Mouse (Mus musculus): ENCODE data around the gene Wfdc9. TPM values are rescaled to one million over a fixed set of nuclear protein-coding genes. Genes with fewer than 3 reads are reported as not detected.
A peak's percentile ranks its signal among the peaks of the same experiment; 100 is the strongest.

Wfdc9 gene
- not detected in 2 replicates for polyA plus RNA-seq (2014; fragmentation: Nextera tagmentation; extraction: Ambion mirVana)

GRCm38 (mm10) chr2:164656483-164656882 lies at the start of gene Wfdc9:
Wfdc9 (minus strand) TSS chr2:164656583.
- H3K4me2 ChIP-seq (ENCODE audit: low read depth, low read length): no peak within 1 kb of the TSS
- H3K36me3 ChIP-seq (ENCODE audit: control insufficient read depth, insufficient read depth, low read length): no peaks in the 10 kb centered on the region
- H3K4me1 ChIP-seq (ENCODE audit: control insufficient read depth, insufficient read depth, low read length): no peaks in the 10 kb centered on the region
- H3K9ac ChIP-seq (ENCODE audit: low read depth, low read length): no peak within 1 kb of the TSS
- H3K27me3 ChIP-seq (replicated peaks; ENCODE audit: control insufficient read depth, insufficient read depth, low read length): no peaks in the 10 kb centered on the region
- H3K4me3 ChIP-seq (ENCODE audit: low read depth, low read length): no peak within 1 kb of the TSS
- ATAC-seq (ENCODE audit: low read depth) (no peak), DNase-seq (ENCODE audit: low spot score) (no peak)
- no peaks in the 10 kb centered on the region for H3K9me3 ChIP-seq (ENCODE audit: control insufficient read depth, low read length)
- no peak within 1 kb of the TSS for H3K27ac ChIP-seq (replicated peaks; ENCODE audit: low read depth, low read length)
- WGBS: 88% methylated on average over 9 of the region's 9 CpGs

GRCm38 (mm10) chr2:164705991-164706390 lies 49.6 kb upstream of the Wfdc9 start:
- Histone ChIP-seq H3K27me3 (replicated peaks; ENCODE audit: control insufficient read depth, insufficient read depth, low read length) (no peaks in the 10 kb centered on the region), H3K9me3 (ENCODE audit: control insufficient read depth, low read length) (no peaks in the 10 kb centered on the region), H3K9ac (ENCODE audit: low read depth, low read length) (no peak overlapping the region), H3K36me3 (ENCODE audit: control insufficient read depth, insufficient read depth, low read length) (no peaks in the 10 kb centered on the region), H3K4me3 (ENCODE audit: low read depth, low read length) (no peak overlapping the region), H3K4me2 (ENCODE audit: low read depth, low read length) (no peak overlapping the region), H3K27ac (replicated peaks; ENCODE audit: low read depth, low read length) (no peak overlapping the region), H3K4me1 (ENCODE audit: control insufficient read depth, insufficient read depth, low read length) (no peaks in the 10 kb centered on the region)
- no peak for DNase-seq (ENCODE audit: low spot score)
- 90% methylated on average over 14 of the region's 14 CpGs for WGBS
- no peak for ATAC-seq (ENCODE audit: low read depth)

GRCm38 (mm10) chr2:164705328-164705727 lies 48.9 kb upstream of the Wfdc9 start:
- no peaks in the 10 kb centered on the region for H3K9me3 ChIP-seq (ENCODE audit: control insufficient read depth, low read length)
- no peak overlapping the region for H3K9ac ChIP-seq (ENCODE audit: low read depth, low read length)
- WGBS: 90% methylated on average over 6 of the region's 6 CpGs
- no peak for DNase-seq (ENCODE audit: low spot score)
- H3K36me3 ChIP-seq (ENCODE audit: control insufficient read depth, insufficient read depth, low read length): no peaks in the 10 kb centered on the region
- no peak for ATAC-seq (ENCODE audit: low read depth)
- no peak overlapping the region for H3K4me2 ChIP-seq (ENCODE audit: low read depth, low read length)
- no peak overlapping the region for H3K4me3 ChIP-seq (ENCODE audit: low read depth, low read length)
- no peaks in the 10 kb centered on the region for H3K4me1 ChIP-seq (ENCODE audit: control insufficient read depth, insufficient read depth, low read length)
- no peak overlapping the region for H3K27ac ChIP-seq (replicated peaks; ENCODE audit: low read depth, low read length)
- H3K27me3 ChIP-seq (replicated peaks; ENCODE audit: control insufficient read depth, insufficient read depth, low read length): no peaks in the 10 kb centered on the region

- DNase-seq (ENCODE audit: low spot score) (no peak), ATAC-seq (ENCODE audit: low read depth) (no peak)
- H3K4me3 ChIP-seq (ENCODE audit: low read depth, low read length): no peak overlapping the region
- H3K4me2 ChIP-seq (ENCODE audit: low read depth, low read length): no peak overlapping the region
- H3K9me3 ChIP-seq (ENCODE audit: control insufficient read depth, low read length): no peaks in the 10 kb centered on the region
- no peaks in the 10 kb centered on the region for H3K27me3 ChIP-seq (replicated peaks; ENCODE audit: control insufficient read depth, insufficient read depth, low read length)
- no peak overlapping the region for H3K27ac ChIP-seq (replicated peaks; ENCODE audit: low read depth, low read length)
- no peak overlapping the region for H3K9ac ChIP-seq (ENCODE audit: low read depth, low read length)
- no peaks in the 10 kb centered on the region for H3K36me3 ChIP-seq (ENCODE audit: control insufficient read depth, insufficient read depth, low read length)
- WGBS: 78% methylated on average over 5 of the region's 5 CpGs
- H3K4me1 ChIP-seq (ENCODE audit: control insufficient read depth, insufficient read depth, low read length): no peaks in the 10 kb centered on the region
Measured at GRCm38 (mm10) chr2:164704235-164704634, 47.9 kb upstream of the Wfdc9 start.

- Histone ChIP-seq H3K27ac (replicated peaks; ENCODE audit: low read depth, low read length) (no peak overlapping the region), H3K4me2 (ENCODE audit: low read depth, low read length) (no peak overlapping the region), H3K9ac (ENCODE audit: low read depth, low read length) (no peak overlapping the region), H3K36me3 (ENCODE audit: control insufficient read depth, insufficient read depth, low read length) (no peaks in the 10 kb centered on the region), H3K4me1 (ENCODE audit: control insufficient read depth, insufficient read depth, low read length) (no peaks in the 10 kb centered on the region), H3K27me3 (replicated peaks; ENCODE audit: control insufficient read depth, insufficient read depth, low read length) (no peaks in the 10 kb centered on the region), H3K9me3 (ENCODE audit: control insufficient read depth, low read length) (no peaks in the 10 kb centered on the region), H3K4me3 (ENCODE audit: low read depth, low read length) (no peak overlapping the region)
- no peak for DNase-seq (ENCODE audit: low spot score)
- no peak for ATAC-seq (ENCODE audit: low read depth)
- WGBS: 87% methylated on average over 5 of the region's 5 CpGs
Measured at GRCm38 (mm10) chr2:164701761-164702160, 45.4 kb upstream of the Wfdc9 start.

- Histone ChIP-seq H3K9me3 (ENCODE audit: control insufficient read depth, low read length) (no peaks in the 10 kb centered on the region), H3K27me3 (replicated peaks; ENCODE audit: control insufficient read depth, insufficient read depth, low read length) (no peaks in the 10 kb centered on the region), H3K4me1 (ENCODE audit: control insufficient read depth, insufficient read depth, low read length) (no peaks in the 10 kb centered on the region), H3K36me3 (ENCODE audit: control insufficient read depth, insufficient read depth, low read length) (no peaks in the 10 kb centered on the region), H3K9ac (ENCODE audit: low read depth, low read length) (no peak overlapping the region), H3K27ac (replicated peaks; ENCODE audit: low read depth, low read length) (no peak overlapping the region), H3K4me2 (ENCODE audit: low read depth, low read length) (no peak overlapping the region), H3K4me3 (ENCODE audit: low read depth, low read length) (no peak overlapping the region)
- DNase-seq (ENCODE audit: low spot score) (peak; percentile 48), ATAC-seq (ENCODE audit: low read depth) (peak; percentile 53; the same call in 1 of the 2 replicates)
- 68% methylated on average over 5 of the region's 5 CpGs for WGBS
Measured at GRCm38 (mm10) chr2:164700959-164701358, 44.6 kb upstream of the Wfdc9 start.

DNA sequence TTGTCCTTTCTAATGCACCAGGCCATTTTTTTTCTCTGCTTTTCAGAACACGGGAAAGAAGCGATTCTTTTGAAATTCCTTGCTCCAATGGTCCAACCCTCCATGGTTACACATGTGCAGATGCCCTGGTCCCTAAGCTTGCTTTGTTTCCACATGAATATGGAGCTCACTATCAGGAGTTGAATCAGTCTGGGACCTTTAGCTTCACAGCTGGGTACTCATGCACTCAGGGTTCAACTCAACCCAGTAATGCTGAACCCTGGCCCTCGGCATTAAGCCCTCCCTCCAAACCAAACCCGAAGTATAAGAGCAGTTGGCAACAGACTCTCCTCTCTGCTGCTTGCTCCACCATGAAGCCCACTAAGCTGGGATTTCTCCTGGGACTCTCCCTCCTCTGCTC lies 41.8 kb upstream of the Wfdc9 start, which contains the start of gene Spint4:
TSS of gene Spint4 (plus strand) at position 301 of the 400 bp plus-strand sequence.
- Histone ChIP-seq H3K4me1 (ENCODE audit: control insufficient read depth, insufficient read depth, low read length) (no peaks in the 10 kb centered on the region), H3K9me3 (ENCODE audit: control insufficient read depth, low read length) (no peaks in the 10 kb centered on the region), H3K9ac (ENCODE audit: low read depth, low read length) (no peak within 1 kb of the TSS), H3K4me2 (ENCODE audit: low read depth, low read length) (no peak within 1 kb of the TSS), H3K27me3 (replicated peaks; ENCODE audit: control insufficient read depth, insufficient read depth, low read length) (no peaks in the 10 kb centered on the region), H3K36me3 (ENCODE audit: control insufficient read depth, insufficient read depth, low read length) (no peaks in the 10 kb centered on the region), H3K4me3 (ENCODE audit: low read depth, low read length) (no peak within 1 kb of the TSS), H3K27ac (replicated peaks; ENCODE audit: low read depth, low read length) (no peak within 1 kb of the TSS)
- ATAC-seq (ENCODE audit: low read depth) (no peak), DNase-seq (ENCODE audit: low spot score) (no peak)
- 83% methylated on average over 4 of the region's 4 CpGs for WGBS

GRCm38 (mm10) chr2:164684807-164685206 lies 28.4 kb upstream of the Wfdc9 start, which contains the start of gene Wfdc13:
Wfdc13 (plus strand) TSS chr2:164685107.
- H3K4me2 ChIP-seq (ENCODE audit: low read depth, low read length): no peak within 1 kb of the TSS
- no peak within 1 kb of the TSS for H3K4me3 ChIP-seq (ENCODE audit: low read depth, low read length)
- no peak for ATAC-seq (ENCODE audit: low read depth)
- no peaks in the 10 kb centered on the region for H3K36me3 ChIP-seq (ENCODE audit: control insufficient read depth, insufficient read depth, low read length)
- no peak within 1 kb of the TSS for H3K27ac ChIP-seq (replicated peaks; ENCODE audit: low read depth, low read length)
- WGBS: 76% methylated on average over 3 of the region's 3 CpGs
- H3K27me3 ChIP-seq (replicated peaks; ENCODE audit: control insufficient read depth, insufficient read depth, low read length): no peaks in the 10 kb centered on the region
- no peak within 1 kb of the TSS for H3K9ac ChIP-seq (ENCODE audit: low read depth, low read length)
- no peak for DNase-seq (ENCODE audit: low spot score)
- no peaks in the 10 kb centered on the region for H3K9me3 ChIP-seq (ENCODE audit: control insufficient read depth, low read length)
- no peaks in the 10 kb centered on the region for H3K4me1 ChIP-seq (ENCODE audit: control insufficient read depth, insufficient read depth, low read length)

- Histone ChIP-seq H3K27me3 (replicated peaks; ENCODE audit: control insufficient read depth, insufficient read depth, low read length) (no peaks in the 10 kb centered on the region), H3K4me3 (ENCODE audit: low read depth, low read length) (no peak overlapping the region), H3K4me1 (ENCODE audit: control insufficient read depth, insufficient read depth, low read length) (no peaks in the 10 kb centered on the region), H3K9me3 (ENCODE audit: control insufficient read depth, low read length) (no peaks in the 10 kb centered on the region), H3K36me3 (ENCODE audit: control insufficient read depth, insufficient read depth, low read length) (no peaks in the 10 kb centered on the region), H3K9ac (ENCODE audit: low read depth, low read length) (no peak overlapping the region), H3K27ac (replicated peaks; ENCODE audit: low read depth, low read length) (no peak overlapping the region), H3K4me2 (ENCODE audit: low read depth, low read length) (no peak overlapping the region)
- DNase-seq (ENCODE audit: low spot score) (no peak), ATAC-seq (ENCODE audit: low read depth) (no peak)
- WGBS: 26% methylated on average over 3 of the region's 3 CpGs
Measured at GRCm38 (mm10) chr2:164679906-164680305, 23.5 kb upstream of the Wfdc9 start.

Data from embryonic facial prominence, embryonic 14.5 days (tissue).